Mouse (Mus musculus) liver, postnatal 0 days (tissue): ENCODE measurements around the gene Snx1.

Experiments
- CTCF ChIP-seq: sonication (generic); IDR thresholded peaks from 2 replicates; pipeline ENCODE4 v1.5.1; 2016; ENCODE audit warnings: antibody characterized with exemption, low read depth
- EP300 ChIP-seq: IDR thresholded peaks from 2 replicates; pipeline ENCODE4 v1.6.1; 2016; ENCODE audit warnings: antibody characterized with exemption, low read depth, mild to moderate bottlenecking

GRCm38 (mm10) chr9:66126456-66127192 is at the start of gene Snx1, which contains the start of gene Ciao2a:
- TF ChIP-seq EP300 (peak; percentile 61), CTCF (no peak)
